Mouse (Mus musculus) heart, embryonic 13.5 days (tissue): Measurements from ENCODE around the gene Lipa. TPM values are rescaled to one million over a fixed set of nuclear protein-coding genes. Genes with fewer than 3 reads are reported as not detected.

Experiments used
- ATAC-seq: fragments of 200-750 bp; cut with Nextera tagmentation; 2 replicates; pipeline ENCODE4 v1.8.0; 2017; ENCODE audit warnings: moderate TSS enrichment; ENCODE audit not compliant: insufficient number of reproducible peaks, low FRiP score, low TSS enrichment; ENCODE audit errors: extremely low read depth
- H3K27ac ChIP-seq: fragments of 300-500 bp; sonication (generic); replicated peaks from 2 replicates; pipeline ENCODE4 v1.5.1; 2015; ENCODE audit warnings: moderate library complexity, mild to moderate bottlenecking, inconsistent platforms
- H3K27me3 ChIP-seq: fragments of 300-500 bp; sonication (generic); replicated peaks from 2 replicates; pipeline ENCODE4 v1.6.1; 2015; ENCODE audit warnings: mild to moderate bottlenecking, inconsistent platforms
- H3K36me3 ChIP-seq: fragments of 300-500 bp; sonication (generic); 2 replicates; pipeline ENCODE4 v1.6.1; 2015; ENCODE audit warnings: mild to moderate bottlenecking, inconsistent platforms
- H3K4me1 ChIP-seq: fragments of 300-500 bp; sonication (generic); 2 replicates; pipeline ENCODE4 v1.6.1; 2015; ENCODE audit warnings: inconsistent platforms
- H3K4me2 ChIP-seq: fragments of 300-500 bp; sonication (generic); 2 replicates; pipeline ENCODE4 v1.6.1; 2015; ENCODE audit warnings: inconsistent platforms, mild to moderate bottlenecking, moderate library complexity
- H3K4me3 ChIP-seq: fragments of 300-500 bp; sonication (generic); 2 replicates; pipeline ENCODE4 v1.5.1; 2015; ENCODE audit warnings: moderate library complexity, mild to moderate bottlenecking, inconsistent platforms
- H3K9ac ChIP-seq: fragments of 300-500 bp; sonication (generic); 2 replicates; pipeline ENCODE4 v1.6.1; 2015; ENCODE audit warnings: inconsistent platforms, mild to moderate bottlenecking, moderate library complexity
- H3K9me3 ChIP-seq: fragments of 300-500 bp; sonication (generic); 2 replicates; pipeline ENCODE4 v1.6.1; 2016; ENCODE audit warnings: inconsistent platforms
- WGBS: fragments of 180-500 bp; shearing (Covaris S2); methylation state at CpG from one replicate; pipeline ENCODE4 v1.1.7; 2015; ENCODE audit warnings: mixed read lengths; 5-methylcytosine and 5-hydroxymethylcytosine counted together
- polyA plus RNA-seq: library from polyadenylated mRNA; unstranded; fragments of >200 nt; fragmentation: Nextera tagmentation; extraction: Ambion mirVana; gene quantifications from 2 replicates; pipeline ENCODE4 v1.2.1, GENCODE M21; 2015

Gene Lipa
- polyA plus RNA-seq, 1 experiment from 2014 or later, result 31.1 TPM

- Histone ChIP-seq H3K4me3 (no peak overlapping the region), H3K27me3 (no peaks in the 10 kb centered on the region), H3K27ac (no peak overlapping the region), H3K4me1 (peaks cover 23% of the 10 kb centered on the region), H3K9ac (no peak overlapping the region), H3K36me3 (peaks cover 32% of the 10 kb centered on the region), H3K9me3 (no peaks in the 10 kb centered on the region), H3K4me2 (no peak overlapping the region)
- ATAC-seq, result no peak
- 51% methylated on average over 2 of the region's 2 CpGs for WGBS
Measured at GRCm38 (mm10) chr19:34521361-34521760, 5.9 kb downstream of the Lipa start.

GRCm38 (mm10) chr19:34520051-34520450 lies 7.2 kb downstream of the Lipa start:
- Histone ChIP-seq H3K36me3 (peaks cover 32% of the 10 kb centered on the region), H3K4me2 (no peak overlapping the region), H3K9ac (no peak overlapping the region), H3K27me3 (no peaks in the 10 kb centered on the region), H3K4me3 (no peak overlapping the region), H3K4me1 (peaks cover 11% of the 10 kb centered on the region), H3K27ac (no peak overlapping the region), H3K9me3 (no peaks in the 10 kb centered on the region)
- ATAC-seq, result no peak
- 79% methylated on average over 4 of the region's 4 CpGs for WGBS

GRCm38 (mm10) chr19:34519646-34520045 lies 7.6 kb downstream of the Lipa start:
- H3K4me2 ChIP-seq, result no peak overlapping the region
- no peak overlapping the region for H3K4me3 ChIP-seq
- no peaks in the 10 kb centered on the region for H3K27me3 ChIP-seq
- no peak for ATAC-seq
- H3K4me1 ChIP-seq, result peaks cover 7% of the 10 kb centered on the region
- no peak overlapping the region for H3K27ac ChIP-seq
- H3K36me3 ChIP-seq, result peaks cover 33% of the 10 kb centered on the region
- no peaks in the 10 kb centered on the region for H3K9me3 ChIP-seq
- WGBS, result 71% methylated on average over 3 of the region's 3 CpGs
- no peak overlapping the region for H3K9ac ChIP-seq

GRCm38 (mm10) chr19:34518786-34519185 lies 8.5 kb downstream of the Lipa start:
- Histone ChIP-seq H3K27ac (no peak overlapping the region), H3K9ac (no peak overlapping the region), H3K36me3 (peaks cover 38% of the 10 kb centered on the region), H3K9me3 (no peaks in the 10 kb centered on the region), H3K4me1 (0 out of 2 replicates have a peak, but pooled peaks cover 3% of the 10 kb centered on the region), H3K27me3 (no peaks in the 10 kb centered on the region), H3K4me2 (no peak overlapping the region), H3K4me3 (no peak overlapping the region)
- ATAC-seq, result no peak
- WGBS, result 45% methylated on average over 3 of the region's 3 CpGs

- H3K9me3 ChIP-seq, result no peaks in the 10 kb centered on the region
- H3K4me1 ChIP-seq, result no peaks in the 10 kb centered on the region
- H3K27me3 ChIP-seq, result no peaks in the 10 kb centered on the region
- peaks cover 35% of the 10 kb centered on the region for H3K36me3 ChIP-seq
- WGBS, result 80% methylated on average over 13 of the region's 13 CpGs
- ATAC-seq, result no peak
- H3K27ac ChIP-seq, result no peak overlapping the region
- H3K9ac ChIP-seq, result no peak overlapping the region
- no peak overlapping the region for H3K4me3 ChIP-seq
- no peak overlapping the region for H3K4me2 ChIP-seq
Measured at GRCm38 (mm10) chr19:34517812-34518594, 9.3 kb downstream of the Lipa start.

- H3K4me1 ChIP-seq, result no peaks in the 10 kb centered on the region
- H3K9me3 ChIP-seq, result no peaks in the 10 kb centered on the region
- ATAC-seq, result no peak
- H3K36me3 ChIP-seq, result peaks cover 34% of the 10 kb centered on the region
- no peak overlapping the region for H3K9ac ChIP-seq
- 82% methylated on average over 3 of the region's 3 CpGs for WGBS
- no peaks in the 10 kb centered on the region for H3K27me3 ChIP-seq
- H3K4me2 ChIP-seq, result no peak overlapping the region
- H3K4me3 ChIP-seq, result no peak overlapping the region
- H3K27ac ChIP-seq, result no peak overlapping the region
Measured at GRCm38 (mm10) chr19:34517197-34517596, 10.1 kb downstream of the Lipa start.

GRCm38 (mm10) chr19:34516346-34516745 lies 10.9 kb downstream of the Lipa start:
- no peak overlapping the region for H3K4me3 ChIP-seq
- no peaks in the 10 kb centered on the region for H3K4me1 ChIP-seq
- 71% methylated on average over 2 of the region's 2 CpGs for WGBS
- peaks cover 28% of the 10 kb centered on the region for H3K36me3 ChIP-seq
- H3K27ac ChIP-seq, result no peak overlapping the region
- no peaks in the 10 kb centered on the region for H3K27me3 ChIP-seq
- no peak overlapping the region for H3K9ac ChIP-seq
- no peak for ATAC-seq
- no peaks in the 10 kb centered on the region for H3K9me3 ChIP-seq
- no peak overlapping the region for H3K4me2 ChIP-seq

GRCm38 (mm10) chr19:34515681-34516080 lies 11.6 kb downstream of the Lipa start:
- ATAC-seq, result no peak
- Histone ChIP-seq H3K4me2 (no peak overlapping the region), H3K27me3 (no peaks in the 10 kb centered on the region), H3K9me3 (no peaks in the 10 kb centered on the region), H3K9ac (no peak overlapping the region), H3K4me3 (no peak overlapping the region), H3K27ac (no peak overlapping the region), H3K36me3 (peaks cover 26% of the 10 kb centered on the region), H3K4me1 (no peaks in the 10 kb centered on the region)
- WGBS, result 64% methylated on average over 3 of the region's 3 CpGs

GRCm38 (mm10) chr19:34511528-34511927 lies 15.7 kb downstream of the Lipa start:
- H3K27me3 ChIP-seq, result no peaks in the 10 kb centered on the region
- WGBS, result 60% methylated on average over 8 of the region's 8 CpGs
- H3K9ac ChIP-seq, result no peak overlapping the region
- H3K4me3 ChIP-seq, result no peak overlapping the region
- H3K4me1 ChIP-seq, result no peaks in the 10 kb centered on the region
- peaks cover 42% of the 10 kb centered on the region for H3K36me3 ChIP-seq
- H3K4me2 ChIP-seq, result no peak overlapping the region
- no peak for ATAC-seq
- no peaks in the 10 kb centered on the region for H3K9me3 ChIP-seq
- no peak overlapping the region for H3K27ac ChIP-seq

- H3K9me3 ChIP-seq, result no peaks in the 10 kb centered on the region
- WGBS, result 74% methylated on average over 5 of the region's 5 CpGs
- no peak for ATAC-seq
Measured at GRCm38 (mm10) chr19:34510717-34511116, 16.6 kb downstream of the Lipa start.

GRCm38 (mm10) chr19:34505161-34505721 lies 22.0 kb downstream of the Lipa start:
- Histone ChIP-seq H3K4me2 (no peak overlapping the region), H3K27ac (no peak overlapping the region), H3K36me3 (peaks cover 52% of the 10 kb centered on the region), H3K4me3 (no peak overlapping the region), H3K9ac (no peak overlapping the region), H3K27me3 (no peaks in the 10 kb centered on the region), H3K4me1 (no peaks in the 10 kb centered on the region; the same call in 1 of the 2 replicates), H3K9me3 (no peaks in the 10 kb centered on the region)
- no peak for ATAC-seq
- WGBS, result 80% methylated on average over 12 of the region's 12 CpGs

More at GRCm38 (mm10) chr19:34510717-34511116, 16.6 kb downstream of the Lipa start:
- peaks cover 50% of the 10 kb centered on the region for H3K36me3 ChIP-seq
- no peak overlapping the region for H3K27ac ChIP-seq
- no peaks in the 10 kb centered on the region for H3K4me1 ChIP-seq
- no peak overlapping the region for H3K4me2 ChIP-seq
- no peak overlapping the region for H3K9ac ChIP-seq
- H3K27me3 ChIP-seq, result no peaks in the 10 kb centered on the region
- H3K4me3 ChIP-seq, result no peak overlapping the region

GRCm38 (mm10) chr19:34500763-34501162 lies 26.5 kb downstream of the Lipa start:
- no peak for ATAC-seq

More at GRCm38 (mm10) chr19:34500763-34501162, 26.5 kb downstream of the Lipa start:
- H3K27ac ChIP-seq, result no peak overlapping the region
- H3K27me3 ChIP-seq, result no peaks in the 10 kb centered on the region
- H3K9ac ChIP-seq, result no peak overlapping the region
- no peaks in the 10 kb centered on the region for H3K9me3 ChIP-seq
- no peak overlapping the region for H3K4me2 ChIP-seq
- H3K4me1 ChIP-seq, result peaks cover 15% of the 10 kb centered on the region
- peaks cover 31% of the 10 kb centered on the region for H3K36me3 ChIP-seq
- H3K4me3 ChIP-seq, result no peak overlapping the region
- 43% methylated on average over 4 of the region's 4 CpGs for WGBS
